Mouse (Mus musculus) liver, embryonic 14.5 days (tissue): ENCODE measurements around the gene Ceacam5.

Source experiments
- CTCF ChIP-seq: IDR thresholded peaks from 2 replicates; pipeline ENCODE4 v1.5.1; 2016; ENCODE audit warnings: antibody characterized with exemption, low read depth, control low read depth
- EP300 ChIP-seq: IDR thresholded peaks from 2 replicates; pipeline ENCODE4 v1.6.1; 2016; ENCODE audit warnings: antibody characterized with exemption, low read depth

- TF ChIP-seq CTCF (no peak), EP300 (no peak)
These were observed at the start of gene Ceacam5 for GRCm38 (mm10) chr7:17712938-17713337.
